Mouse (Mus musculus): ENCODE measurements around the gene Dars2. TPM values are rescaled to one million over a fixed set of nuclear protein-coding genes. Genes with fewer than 3 reads are reported as not detected.
A peak's percentile ranks its signal among the peaks of the same experiment; 100 is the strongest.

Gene Dars2
- 43.1 and 47.5 TPM in 2 replicates for polyA plus RNA-seq (2015; fragmentation: Nextera tagmentation; extraction: Ambion mirVana)

DNA sequence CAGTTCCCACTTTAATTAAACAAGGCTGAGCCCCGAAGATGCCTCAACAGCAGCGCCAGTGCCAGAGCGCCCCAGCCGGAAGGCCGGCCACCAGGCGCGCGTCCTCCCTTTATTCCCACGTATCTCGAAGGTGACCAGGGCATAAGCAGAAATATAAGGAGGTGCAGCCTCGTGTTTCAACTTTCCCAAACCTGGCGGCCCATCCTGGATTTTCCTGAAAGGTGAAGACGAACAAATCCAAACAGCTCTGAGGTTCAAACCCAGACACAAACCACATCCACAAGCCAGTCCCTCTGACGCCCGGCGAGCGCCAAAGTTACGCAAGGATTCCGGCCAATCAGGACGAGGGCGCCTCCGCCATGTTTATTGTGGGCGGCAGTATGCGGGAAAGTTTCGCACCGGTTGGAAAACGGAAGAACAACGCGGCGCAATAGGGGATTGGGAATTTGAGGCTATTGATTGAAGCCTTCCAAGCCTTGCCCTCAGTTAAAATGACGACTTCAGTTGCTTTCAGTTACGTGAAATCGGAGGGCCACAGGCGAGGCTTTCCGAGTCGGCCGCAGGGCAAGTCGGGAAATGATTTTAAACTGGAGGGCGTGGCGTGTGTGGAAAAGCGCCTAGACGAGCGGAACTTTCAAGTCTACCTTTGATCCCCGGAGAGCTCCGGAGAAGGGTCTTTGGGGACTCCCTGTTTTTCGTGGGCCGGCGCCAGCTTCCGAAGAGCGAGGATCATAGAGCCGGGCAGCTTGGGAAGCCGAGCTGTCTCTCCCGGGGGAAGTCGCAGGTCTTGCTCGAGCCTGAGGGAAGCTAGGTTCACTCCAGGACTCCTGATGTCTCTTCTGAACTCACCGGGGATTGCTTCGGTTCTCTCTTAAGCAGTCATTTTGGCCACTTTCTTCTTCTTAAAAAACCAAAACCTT, at the start of gene Dars2, which contains the start of gene Cenpl:
Dars2 (minus strand) TSS at position 307 of the 920 bp plus-strand sequence.
Cenpl (plus strand) TSS at position 362 of the 920 bp plus-strand sequence.
- Histone ChIP-seq H3K27me3 (replicated peaks; ENCODE audit: control insufficient read depth, insufficient read depth, low read length) (no peaks in the 10 kb centered on the region), H3K4me2 (ENCODE audit: low read depth, low read length) (peak within 1 kb of the TSS; percentile 82), H3K9me3 (ENCODE audit: control insufficient read depth, low read length) (no peaks in the 10 kb centered on the region), H3K4me1 (ENCODE audit: control insufficient read depth, insufficient read depth, low read length) (peaks cover 25% of the 10 kb centered on the region), H3K36me3 (ENCODE audit: control insufficient read depth, insufficient read depth, low read length) (no peaks in the 10 kb centered on the region), H3K27ac (ENCODE audit: low read length) (peak within 1 kb of the TSS; percentile 76), H3K9ac (ENCODE audit: low read depth, low read length) (peak within 1 kb of the TSS; percentile 85), H3K4me3 (ENCODE audit: low read length) (peak within 1 kb of the TSS; percentile 80)
- WGBS: under 1% methylated on average over 57 of the region's 57 CpGs
- ATAC-seq: peak; percentile 96

DNA sequence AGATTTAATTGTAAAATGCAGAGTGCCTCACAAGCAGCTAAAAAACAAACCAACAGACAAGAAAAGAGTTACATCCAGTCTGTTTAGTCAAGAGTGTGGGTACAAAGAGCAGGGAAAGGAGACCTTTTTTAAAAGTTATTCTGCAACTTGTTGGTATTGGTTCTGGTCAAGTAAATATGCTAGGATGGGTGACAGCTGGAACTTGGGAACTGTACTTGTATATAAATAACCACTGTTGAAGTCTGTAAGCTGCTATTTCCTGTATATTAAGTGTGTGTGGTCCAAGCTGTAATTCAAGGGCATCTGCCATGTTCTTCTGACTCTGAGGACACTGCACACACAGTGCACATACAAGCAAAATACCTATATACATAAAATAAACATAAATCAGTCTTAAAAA, 44.1 kb upstream of the Dars2 start:
- 0 out of 2 replicates have a peak, but pooled peaks cover 2% of the 10 kb centered on the region for H3K4me1 ChIP-seq (ENCODE audit: control insufficient read depth, insufficient read depth, low read length)
- no peak overlapping the region for H3K4me2 ChIP-seq (ENCODE audit: low read depth, low read length)

DNA sequence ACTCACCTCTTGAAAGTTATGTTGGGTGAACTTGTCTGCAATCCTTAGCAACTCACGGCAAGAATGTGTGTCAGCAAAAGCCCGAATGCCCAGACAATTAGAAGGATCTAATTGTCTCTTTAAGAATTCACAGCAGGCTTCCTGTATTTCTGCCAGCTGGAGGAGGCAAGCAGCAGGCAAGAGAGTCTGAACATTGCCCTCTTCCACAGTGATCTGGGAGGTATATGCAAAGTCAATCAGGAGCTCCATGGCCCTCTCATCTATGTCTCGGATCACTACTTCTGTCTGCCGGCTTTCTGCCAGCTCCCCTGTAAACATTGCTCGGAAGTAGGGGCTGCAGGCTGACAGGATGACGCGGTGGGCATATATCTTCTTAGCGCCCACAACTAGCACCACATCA, 38.8 kb upstream of the Dars2 start:
- H3K4me1 ChIP-seq (ENCODE audit: control insufficient read depth, insufficient read depth, low read length): no peaks in the 10 kb centered on the region
- H3K4me3 ChIP-seq (ENCODE audit: low read length): no peak overlapping the region
- no peak for ATAC-seq
- H3K36me3 ChIP-seq (ENCODE audit: control insufficient read depth, insufficient read depth, low read length): no peaks in the 10 kb centered on the region
- no peaks in the 10 kb centered on the region for H3K27me3 ChIP-seq (replicated peaks; ENCODE audit: control insufficient read depth, insufficient read depth, low read length)
- no peak overlapping the region for H3K9ac ChIP-seq (ENCODE audit: low read depth, low read length)
- H3K9me3 ChIP-seq (ENCODE audit: control insufficient read depth, low read length): no peaks in the 10 kb centered on the region
- 77% methylated on average over 8 of the region's 8 CpGs for WGBS
- H3K27ac ChIP-seq (ENCODE audit: low read length): no peak overlapping the region
- no peak overlapping the region for H3K4me2 ChIP-seq (ENCODE audit: low read depth, low read length)

More for the DNA sequence above, 44.1 kb upstream of the Dars2 start:
- H3K4me3 ChIP-seq (ENCODE audit: low read length): no peak overlapping the region
- H3K9ac ChIP-seq (ENCODE audit: low read depth, low read length): no peak overlapping the region
- H3K27me3 ChIP-seq (replicated peaks; ENCODE audit: control insufficient read depth, insufficient read depth, low read length): no peaks in the 10 kb centered on the region
- peak; percentile 42; the same call in 1 of the 2 replicates for ATAC-seq
- no peaks in the 10 kb centered on the region for H3K36me3 ChIP-seq (ENCODE audit: control insufficient read depth, insufficient read depth, low read length)
- H3K9me3 ChIP-seq (ENCODE audit: control insufficient read depth, low read length): no peaks in the 10 kb centered on the region
- H3K27ac ChIP-seq (ENCODE audit: low read length): no peak overlapping the region

DNA sequence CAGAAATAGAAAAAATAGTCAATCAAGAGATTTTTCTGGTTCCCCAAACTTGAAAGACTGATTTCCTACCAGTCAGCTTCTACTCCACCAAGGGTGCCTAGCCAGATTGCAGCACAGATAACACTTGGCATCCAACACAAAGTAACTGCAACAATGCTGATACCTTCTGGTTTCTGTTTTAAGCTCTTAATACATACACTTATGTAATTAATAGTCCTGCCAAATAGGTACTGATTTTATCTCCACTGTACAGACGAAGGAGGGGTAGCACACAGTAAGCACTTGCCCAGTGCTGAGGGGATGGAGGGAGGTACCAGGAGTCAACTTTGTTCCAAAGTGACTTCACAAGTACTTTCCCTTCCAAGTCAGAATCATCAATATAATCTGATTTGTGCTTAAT, 33.4 kb upstream of the Dars2 start:
- Histone ChIP-seq H3K27ac (ENCODE audit: low read length) (no peak overlapping the region), H3K36me3 (ENCODE audit: control insufficient read depth, insufficient read depth, low read length) (0 out of 2 replicates have a peak, but pooled peaks cover 5% of the 10 kb centered on the region), H3K27me3 (replicated peaks; ENCODE audit: control insufficient read depth, insufficient read depth, low read length) (no peaks in the 10 kb centered on the region), H3K4me1 (ENCODE audit: control insufficient read depth, insufficient read depth, low read length) (no peaks in the 10 kb centered on the region), H3K9me3 (ENCODE audit: control insufficient read depth, low read length) (no peaks in the 10 kb centered on the region), H3K9ac (ENCODE audit: low read depth, low read length) (no peak overlapping the region), H3K4me2 (ENCODE audit: low read depth, low read length) (no peak overlapping the region), H3K4me3 (ENCODE audit: low read length) (no peak overlapping the region)
- WGBS: 73% methylated on average over 1 of the region's 1 CpGs
- ATAC-seq: no peak

DNA sequence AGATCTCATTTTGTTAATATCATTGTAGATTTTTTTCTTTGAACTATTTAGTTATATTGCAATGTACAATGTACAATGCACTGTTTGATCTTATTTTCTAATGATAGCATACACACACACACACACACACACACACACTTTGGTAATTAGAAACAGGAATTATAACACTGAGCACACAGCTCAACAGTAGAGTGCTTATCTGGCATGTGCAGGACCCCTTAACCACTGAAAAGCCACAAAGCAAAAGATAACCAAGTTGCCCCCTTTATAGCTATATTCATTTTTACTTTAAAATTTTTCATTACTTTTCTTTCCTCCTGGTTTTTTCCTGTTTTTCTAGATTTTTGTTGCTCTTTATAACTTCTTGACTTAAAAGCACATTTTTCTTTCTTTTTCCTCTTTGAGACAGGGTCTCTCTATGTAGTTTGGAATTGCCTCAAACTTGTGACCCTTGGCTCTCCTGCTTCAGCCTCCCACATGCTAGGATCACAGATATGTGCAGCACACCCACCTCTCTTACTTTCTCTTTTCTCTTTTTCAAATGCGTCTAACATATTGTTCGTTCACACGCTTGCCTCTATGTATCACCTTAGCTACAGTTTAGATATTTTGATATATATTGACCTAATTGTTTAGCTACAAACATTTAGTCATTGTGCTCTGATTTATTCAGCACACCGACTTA, 29.4 kb upstream of the Dars2 start:
- no peaks in the 10 kb centered on the region for H3K27me3 ChIP-seq (replicated peaks; ENCODE audit: control insufficient read depth, insufficient read depth, low read length)
- no peaks in the 10 kb centered on the region for H3K4me1 ChIP-seq (ENCODE audit: control insufficient read depth, insufficient read depth, low read length)
- no peak overlapping the region for H3K9ac ChIP-seq (ENCODE audit: low read depth, low read length)
- H3K4me3 ChIP-seq (ENCODE audit: low read length): no peak overlapping the region
- H3K36me3 ChIP-seq (ENCODE audit: control insufficient read depth, insufficient read depth, low read length): 0 out of 2 replicates have a peak, but pooled peaks cover 5% of the 10 kb centered on the region
- WGBS: 92% methylated on average over 4 of the region's 4 CpGs
- no peak overlapping the region for H3K4me2 ChIP-seq (ENCODE audit: low read depth, low read length)
- no peak for ATAC-seq
- no peak overlapping the region for H3K27ac ChIP-seq (ENCODE audit: low read length)
- no peaks in the 10 kb centered on the region for H3K9me3 ChIP-seq (ENCODE audit: control insufficient read depth, low read length)

DNA sequence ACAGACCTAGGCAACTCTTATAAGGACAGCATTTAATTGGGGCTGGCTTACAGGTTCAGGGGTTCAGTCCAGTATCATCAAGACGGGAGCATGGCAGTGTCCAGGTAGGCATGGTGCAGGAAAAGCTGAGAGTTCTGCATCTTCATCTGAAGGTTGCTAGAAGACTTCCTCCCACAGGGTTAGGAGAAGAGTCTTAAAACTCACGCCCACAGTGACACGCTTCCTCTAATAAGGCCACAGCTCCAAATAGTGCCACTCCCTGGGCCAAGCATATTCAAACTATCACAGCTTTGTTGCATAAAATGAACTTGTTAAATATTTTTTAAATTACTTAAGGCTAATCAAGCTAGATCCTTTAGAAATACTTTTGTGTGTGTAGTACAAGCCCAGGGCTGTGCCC, 6.8 kb upstream of the Dars2 start:
- no peaks in the 10 kb centered on the region for H3K36me3 ChIP-seq (ENCODE audit: control insufficient read depth, insufficient read depth, low read length)
- 91% methylated on average over 3 of the region's 3 CpGs for WGBS

DNA sequence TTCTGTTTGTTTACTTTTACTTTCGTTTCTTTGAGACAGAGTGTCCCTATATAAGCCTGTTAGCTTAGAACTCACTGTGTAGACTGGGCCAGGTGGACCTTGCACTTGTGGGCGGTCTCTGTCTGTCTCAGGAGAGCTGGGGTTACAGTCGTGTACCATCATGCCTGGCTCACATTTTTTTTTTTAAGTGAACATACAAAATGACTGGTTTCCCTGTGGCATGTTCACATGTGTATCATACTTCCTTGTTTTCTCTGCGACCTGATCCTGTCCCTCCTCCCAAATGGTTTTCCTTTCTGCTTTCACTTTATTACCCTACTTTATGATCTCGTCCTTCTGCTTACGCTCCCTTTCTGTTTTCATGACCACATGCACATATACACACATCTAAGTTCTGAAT, 5.8 kb upstream of the Dars2 start:
- H3K9me3 ChIP-seq (ENCODE audit: control insufficient read depth, low read length): no peaks in the 10 kb centered on the region
- H3K27ac ChIP-seq (ENCODE audit: low read length): no peak overlapping the region
- peak; percentile 86 for ATAC-seq
- no peaks in the 10 kb centered on the region for H3K36me3 ChIP-seq (ENCODE audit: control insufficient read depth, insufficient read depth, low read length)
- H3K9ac ChIP-seq (ENCODE audit: low read depth, low read length): no peak overlapping the region
- no peaks in the 10 kb centered on the region for H3K27me3 ChIP-seq (replicated peaks; ENCODE audit: control insufficient read depth, insufficient read depth, low read length)
- peak overlapping the region; percentile 15 for H3K4me3 ChIP-seq (ENCODE audit: low read length)
- H3K4me1 ChIP-seq (ENCODE audit: control insufficient read depth, insufficient read depth, low read length): peaks cover 22% of the 10 kb centered on the region
- WGBS: 63% methylated on average over 6 of the region's 6 CpGs
- no peak overlapping the region for H3K4me2 ChIP-seq (ENCODE audit: low read depth, low read length)

More for the DNA sequence above, 6.8 kb upstream of the Dars2 start:
- Histone ChIP-seq H3K9me3 (ENCODE audit: control insufficient read depth, low read length) (no peaks in the 10 kb centered on the region), H3K4me3 (ENCODE audit: low read length) (no peak overlapping the region), H3K27me3 (replicated peaks; ENCODE audit: control insufficient read depth, insufficient read depth, low read length) (no peaks in the 10 kb centered on the region), H3K4me1 (ENCODE audit: control insufficient read depth, insufficient read depth, low read length) (peaks cover 18% of the 10 kb centered on the region), H3K27ac (ENCODE audit: low read length) (no peak overlapping the region), H3K4me2 (ENCODE audit: low read depth, low read length) (no peak overlapping the region), H3K9ac (ENCODE audit: low read depth, low read length) (no peak overlapping the region)
- ATAC-seq: no peak

DNA sequence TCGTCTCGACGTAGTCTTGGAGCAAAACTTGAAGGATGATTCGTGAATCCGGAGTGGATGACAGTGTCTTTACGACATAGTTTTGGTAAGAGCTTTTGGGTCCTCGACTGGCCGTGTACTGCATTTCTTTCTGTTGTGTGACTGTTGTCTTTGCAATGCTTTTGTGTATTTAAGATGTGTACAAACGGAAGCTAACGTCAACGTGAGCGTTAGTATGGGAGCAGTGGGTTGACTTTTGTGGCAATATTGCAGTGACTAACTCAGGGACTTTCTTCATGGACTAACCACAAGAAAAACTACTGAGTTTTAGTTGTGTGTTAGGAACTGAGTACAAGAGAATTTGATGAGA, 788 bp upstream of the Dars2 start:
- ATAC-seq: no peak
- Histone ChIP-seq H3K27me3 (replicated peaks; ENCODE audit: control insufficient read depth, insufficient read depth, low read length) (no peaks in the 10 kb centered on the region), H3K4me3 (ENCODE audit: low read length) (peak overlapping the region; percentile 80), H3K9ac (ENCODE audit: low read depth, low read length) (peak overlapping the region; percentile 85), H3K9me3 (ENCODE audit: control insufficient read depth, low read length) (no peaks in the 10 kb centered on the region), H3K36me3 (ENCODE audit: control insufficient read depth, insufficient read depth, low read length) (no peaks in the 10 kb centered on the region), H3K4me2 (ENCODE audit: low read depth, low read length) (peak overlapping the region; percentile 79), H3K4me1 (ENCODE audit: control insufficient read depth, insufficient read depth, low read length) (peaks cover 25% of the 10 kb centered on the region), H3K27ac (ENCODE audit: low read length) (peak overlapping the region; percentile 76)
- under 1% methylated on average over 12 of the region's 12 CpGs for WGBS

DNA sequence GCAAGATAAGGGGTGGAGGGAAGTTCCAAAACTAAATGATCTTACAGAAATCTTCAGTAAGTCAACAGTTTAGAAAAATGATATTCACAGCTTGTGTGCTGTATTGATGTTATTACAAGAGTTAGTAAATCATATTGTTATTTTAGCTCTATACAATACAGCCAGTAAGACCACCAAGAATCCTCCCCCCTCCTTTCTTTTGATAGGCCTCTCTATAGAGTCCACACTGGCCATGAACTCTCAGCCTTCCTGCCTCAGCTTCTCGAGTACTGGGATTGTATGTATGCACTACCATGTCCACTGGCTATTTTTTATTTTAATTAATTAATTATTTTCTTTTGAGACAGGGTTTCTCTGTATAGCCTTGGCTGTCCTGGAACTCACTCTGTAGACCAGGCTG, 7.1 kb downstream of the Dars2 start:
- WGBS: 82% methylated on average over 1 of the region's 1 CpGs
- H3K9me3 ChIP-seq (ENCODE audit: control insufficient read depth, low read length): no peaks in the 10 kb centered on the region
- no peaks in the 10 kb centered on the region for H3K27me3 ChIP-seq (replicated peaks; ENCODE audit: control insufficient read depth, insufficient read depth, low read length)
- no peak overlapping the region for H3K4me2 ChIP-seq (ENCODE audit: low read depth, low read length)
- H3K4me3 ChIP-seq (ENCODE audit: low read length): no peak overlapping the region
- no peaks in the 10 kb centered on the region for H3K4me1 ChIP-seq (ENCODE audit: control insufficient read depth, insufficient read depth, low read length)
- no peaks in the 10 kb centered on the region for H3K36me3 ChIP-seq (ENCODE audit: control insufficient read depth, insufficient read depth, low read length)
- H3K27ac ChIP-seq (ENCODE audit: low read length): no peak overlapping the region
- no peak overlapping the region for H3K9ac ChIP-seq (ENCODE audit: low read depth, low read length)
- no peak for ATAC-seq

Measured in intestine, embryonic 16.5 days (tissue).